Mouse (Mus musculus) MEL (cell line): Measurements from ENCODE around the gene Rab34.

ENCODE experiments used
- BHLHE40 ChIP-seq: IDR thresholded peaks from 2 replicates; pipeline ENCODE4 v1.6.1; 2012; ENCODE audit warnings: low read depth, mild to moderate bottlenecking, inconsistent platforms, low read length, improper control_type of control experiment, borderline replicate concordance
- CHD2 ChIP-seq: IDR thresholded peaks from 2 replicates; pipeline ENCODE4 v1.6.1; 2011; ENCODE audit warnings: low read length, improper control_type of control experiment
- CTCF ChIP-seq, 3 experiments: IDR thresholded peaks in 2 of 3; conservative IDR thresholded peaks in 1 of 3; 2 replicates each; pipeline ENCODE4 v1.5.1; 2011 to 2012; ENCODE audit warnings: low read length in 3 of 3, low read depth in 2 of 3, mild to moderate bottlenecking in 2 of 3, improper control_type of control experiment in 1 of 3, inconsistent platforms in 1 of 3, mixed read lengths in 1 of 3, moderate library complexity in 1 of 3; ENCODE audit not compliant: control insufficient read depth in 1 of 3, insufficient read depth in 1 of 3, poor library complexity in 1 of 3, severe bottlenecking in 1 of 3
- E2F4 ChIP-seq: IDR thresholded peaks from 2 replicates; pipeline ENCODE4 v1.6.1; 2011; ENCODE audit warnings: low read depth, low read length, improper control_type of control experiment, borderline replicate concordance
- ETS1 ChIP-seq: IDR thresholded peaks from 2 replicates; pipeline ENCODE4 v1.6.1; 2012; ENCODE audit warnings: low read depth, mild to moderate bottlenecking, inconsistent platforms, low read length, improper control_type of control experiment, moderate library complexity
- KAT2A ChIP-seq: conservative IDR thresholded peaks from 2 replicates; pipeline ENCODE4 v1.6.1; 2012; ENCODE audit warnings: low read depth, low read length, improper control_type of control experiment, inconsistent platforms
- MAX ChIP-seq: IDR thresholded peaks from 2 replicates; pipeline ENCODE4 v1.6.1; 2011; ENCODE audit warnings: low read length, improper control_type of control experiment
- MAZ ChIP-seq: IDR thresholded peaks from 2 replicates; pipeline ENCODE4 v1.6.1; 2012; ENCODE audit warnings: low read depth, mild to moderate bottlenecking, inconsistent platforms, low read length, improper control_type of control experiment
- POLR2A ChIP-seq, 2 experiments: IDR thresholded peaks; 2 replicates each; pipeline ENCODE4 v1.6.1; 2011 to 2012; ENCODE audit warnings: low read length in 2 of 2, mild to moderate bottlenecking in 2 of 2, control low read depth in 1 of 2, improper control_type of control experiment in 1 of 2, low read depth in 1 of 2, moderate library complexity in 1 of 2; ENCODE audit not compliant: control insufficient read depth in 1 of 2, insufficient read depth in 1 of 2, poor library complexity in 1 of 2
- RCOR1 ChIP-seq: IDR thresholded peaks from 2 replicates; pipeline ENCODE4 v1.6.1; 2012; ENCODE audit warnings: low read depth, mild to moderate bottlenecking, inconsistent platforms, low read length, improper control_type of control experiment
- SIN3A ChIP-seq: IDR thresholded peaks from 2 replicates; pipeline ENCODE4 v1.6.1; 2012; ENCODE audit warnings: low read length, improper control_type of control experiment, inconsistent platforms
- UBTF ChIP-seq: IDR thresholded peaks from 2 replicates; pipeline ENCODE4 v1.6.1; 2012; ENCODE audit warnings: low read depth, mild to moderate bottlenecking, inconsistent platforms, low read length, improper control_type of control experiment, moderate library complexity, borderline replicate concordance; ENCODE audit not compliant: insufficient read depth
- USF1 ChIP-seq: IDR thresholded peaks from 2 replicates; pipeline ENCODE4 v1.6.1; 2014; ENCODE audit warnings: low read depth, mild to moderate bottlenecking, inconsistent platforms, low read length, improper control_type of control experiment, moderate library complexity
- ZNF384 ChIP-seq: IDR thresholded peaks from 2 replicates; pipeline ENCODE4 v1.6.1; 2012; ENCODE audit warnings: low read depth, mild to moderate bottlenecking, inconsistent platforms, low read length, improper control_type of control experiment

DNA sequence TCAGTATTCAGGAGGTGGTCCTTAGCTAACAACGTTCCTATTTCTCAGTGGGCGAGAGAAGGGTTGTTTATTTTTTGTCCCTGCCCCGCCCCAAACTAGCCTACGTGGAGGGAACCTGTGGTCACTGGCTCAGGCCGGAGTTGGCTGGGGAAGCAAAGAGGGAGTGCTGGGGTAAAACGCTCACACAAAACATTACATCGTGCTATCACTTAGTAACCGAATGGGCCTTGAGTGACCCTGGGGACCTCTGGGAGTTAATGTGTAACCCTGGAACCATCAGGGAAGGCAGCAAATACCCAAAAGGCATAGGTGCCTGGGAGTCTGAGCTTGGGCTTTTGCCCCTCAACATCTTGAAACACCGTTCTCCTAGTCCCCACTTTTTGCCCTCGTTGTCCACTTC lies 10.8 kb upstream of the Rab34 start:
- TF ChIP-seq POLR2A (IDR thresholded peaks at IDR 0.05; ENCODE audit: control insufficient read depth in 1 of 2, insufficient read depth in 1 of 2, low read depth in 1 of 2, low read length in 2 of 2, poor library complexity in 1 of 2) (no peak), CTCF (IDR thresholded peaks at IDR 0.05 in 2 of 3, conservative IDR thresholded peaks at IDR 0.05 in 1 of 3; ENCODE audit: control insufficient read depth in 1 of 3, insufficient read depth in 1 of 3, low read depth in 2 of 3, low read length in 3 of 3, poor library complexity in 1 of 3, severe bottlenecking in 1 of 3) (no peak), CHD2 (no peak), RCOR1 (no peak), KAT2A (no peak), ZNF384 (0 out of 2 replicates have a peak, but pooled peaks have one; percentile 13), E2F4 (no peak), ETS1 (no peak), USF1 (no peak), SIN3A (no peak; the same call in 1 of the 2 replicates), MAX (peak; percentile 68; the same call in 1 of the 2 replicates), BHLHE40 (no peak), MAZ (no peak), UBTF (no peak)
